Mouse (Mus musculus) neural tube, embryonic 11.5 days (tissue): ENCODE data around the gene Pigl. TPM values are rescaled to one million over a fixed set of nuclear protein-coding genes. Genes with fewer than 3 reads are reported as not detected.
A peak's percentile ranks its signal among the peaks of the same experiment; 100 is the strongest.

Source experiments
- ATAC-seq: fragments of 200-750 bp; cut with Nextera tagmentation; 2 replicates; pipeline ENCODE4 v1.8.0; 2017; ENCODE audit warnings: moderate number of reproducible peaks, mild to moderate bottlenecking, moderate TSS enrichment, moderate library complexity; ENCODE audit not compliant: insufficient read depth, low FRiP score, low TSS enrichment
- DNase-seq: peaks from one replicate; pipeline ENCODE4 v3.0.0-alpha.2; 2015; ENCODE audit warnings: low spot score
- H3K27ac ChIP-seq: fragments of 300-500 bp; sonication (generic); 2 replicates; pipeline ENCODE4 v1.5.1; 2014; ENCODE audit warnings: low read depth, mild to moderate bottlenecking, low read length
- H3K27me3 ChIP-seq: fragments of 300-500 bp; sonication (generic); 2 replicates; pipeline ENCODE4 v1.6.1; 2014; ENCODE audit warnings: mild to moderate bottlenecking, low read length, mixed read lengths; ENCODE audit not compliant: control insufficient read depth, insufficient read depth
- H3K36me3 ChIP-seq: fragments of 300-500 bp; sonication (generic); 2 replicates; pipeline ENCODE4 v1.6.1; 2014; ENCODE audit warnings: mild to moderate bottlenecking, low read length, moderate library complexity, mixed read lengths; ENCODE audit not compliant: control insufficient read depth, insufficient read depth
- H3K4me1 ChIP-seq: fragments of 300-500 bp; sonication (generic); 2 replicates; pipeline ENCODE4 v1.6.1; 2014; ENCODE audit warnings: low read length, mixed read lengths; ENCODE audit not compliant: control insufficient read depth, insufficient read depth
- H3K4me2 ChIP-seq: fragments of 300-500 bp; sonication (generic); 2 replicates; pipeline ENCODE4 v1.6.1; 2014; ENCODE audit warnings: low read depth, mild to moderate bottlenecking, moderate library complexity
- H3K4me3 ChIP-seq: fragments of 300-500 bp; sonication (generic); 2 replicates; pipeline ENCODE4 v1.5.1; 2014; ENCODE audit warnings: low read depth, low read length
- H3K9ac ChIP-seq: fragments of 300-500 bp; sonication (generic); 2 replicates; pipeline ENCODE4 v1.6.1; 2014; ENCODE audit warnings: mild to moderate bottlenecking, low read length
- H3K9me3 ChIP-seq: fragments of 300-500 bp; sonication (generic); 2 replicates; pipeline ENCODE4 v1.6.1; 2016; ENCODE audit warnings: low read length; ENCODE audit not compliant: control insufficient read depth
- WGBS: fragments of 180-500 bp; shearing (Covaris S2); extraction: QIAGEN DNeasy Blood & Tissue Kit; methylation state at CpG from one replicate; pipeline ENCODE4 v1.1.7; 2014; 5-methylcytosine and 5-hydroxymethylcytosine counted together
- polyA plus RNA-seq: library from polyadenylated mRNA; unstranded; fragments of >200 nt; fragmentation: Nextera tagmentation; extraction: Ambion mirVana; gene quantifications from 2 replicates; pipeline ENCODE4 v1.2.1, GENCODE M21; 2014

Pigl gene
- polyA plus RNA-seq, 1 experiment from 2014 or later, result 15.3 TPM

DNA sequence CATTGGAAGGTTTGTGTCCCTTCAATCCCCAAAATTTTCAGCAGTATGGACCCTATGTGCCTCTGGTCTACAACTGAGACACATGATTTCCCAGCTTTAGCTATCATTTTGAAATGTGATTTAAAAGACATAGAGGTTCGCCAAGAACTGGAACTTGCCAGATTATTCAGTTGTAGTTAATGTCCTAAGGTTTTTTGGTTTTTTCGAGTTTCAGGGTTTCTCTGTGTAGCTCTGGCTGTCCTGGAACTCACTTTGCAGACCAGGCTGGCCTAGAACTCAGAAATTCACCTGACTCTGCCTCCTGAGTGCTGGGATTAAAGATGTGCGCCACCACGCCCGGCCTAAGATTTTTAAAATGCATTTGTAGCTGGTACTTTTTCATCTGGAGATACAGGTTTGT is 95.4 kb downstream of the Pigl start:
- ATAC-seq, result no peak
- Histone ChIP-seq H3K4me1 (peaks cover 22% of the 10 kb centered on the region), H3K27me3 (no peaks in the 10 kb centered on the region), H3K4me3 (peak overlapping the region; percentile 45), H3K9ac (no peak overlapping the region), H3K9me3 (no peaks in the 10 kb centered on the region), H3K36me3 (no peaks in the 10 kb centered on the region), H3K4me2 (peak overlapping the region; percentile 72), H3K27ac (no peak overlapping the region)
- 91% methylated on average over 5 of the region's 5 CpGs for WGBS
- DNase-seq, result no peak

- H3K9ac ChIP-seq, result no peak overlapping the region
- no peaks in the 10 kb centered on the region for H3K27me3 ChIP-seq
- H3K27ac ChIP-seq, result no peak overlapping the region
- H3K4me1 ChIP-seq, result peaks cover 22% of the 10 kb centered on the region
- H3K4me3 ChIP-seq, result peak overlapping the region; percentile 45
- no peaks in the 10 kb centered on the region for H3K9me3 ChIP-seq
- DNase-seq (no peak), ATAC-seq (no peak)
- peak overlapping the region; percentile 72 for H3K4me2 ChIP-seq
- H3K36me3 ChIP-seq, result no peaks in the 10 kb centered on the region
- WGBS, result 81% methylated on average over 5 of the region's 5 CpGs
Observed at GRCm38 (mm10) chr11:62554163-62554855, 96.0 kb downstream of the Pigl start.

GRCm38 (mm10) chr11:62554934-62555517 is 96.8 kb downstream of the Pigl start:
- Histone ChIP-seq H3K4me3 (no peak overlapping the region; the same call in 1 of the 2 replicates), H3K9ac (no peak overlapping the region), H3K27ac (no peak overlapping the region), H3K4me2 (peak overlapping the region; percentile 72), H3K4me1 (peaks cover 16% of the 10 kb centered on the region), H3K9me3 (no peaks in the 10 kb centered on the region), H3K36me3 (no peaks in the 10 kb centered on the region), H3K27me3 (no peaks in the 10 kb centered on the region)
- no peak for DNase-seq
- ATAC-seq, result no peak

DNA sequence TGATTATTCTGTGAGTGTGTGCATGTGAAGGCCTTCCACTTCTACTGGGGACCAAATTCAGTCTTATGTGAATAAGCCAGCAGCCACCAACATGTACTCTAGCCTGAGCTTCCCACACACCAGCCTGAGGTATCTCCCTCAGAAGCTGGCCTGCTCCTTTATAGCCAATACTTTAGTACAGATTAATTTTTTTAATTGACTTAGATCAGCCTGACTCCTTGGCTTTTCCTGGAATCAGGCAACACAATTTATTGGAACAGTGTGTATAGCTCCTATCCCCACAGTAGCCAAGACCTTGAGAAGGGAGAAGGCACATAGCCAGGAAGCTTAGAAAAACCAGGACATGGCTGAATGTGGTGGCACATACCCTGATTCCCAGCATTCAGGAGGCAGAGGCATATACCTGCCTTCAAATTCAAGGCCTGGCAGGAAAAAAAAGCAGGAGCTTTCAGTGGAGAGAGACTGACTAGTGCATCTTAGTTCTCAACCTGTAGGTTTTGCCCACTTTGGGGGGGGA is 97.7 kb downstream of the Pigl start:
- Histone ChIP-seq H3K4me2 (no peak overlapping the region), H3K4me1 (peaks cover 18% of the 10 kb centered on the region), H3K27ac (no peak overlapping the region), H3K4me3 (no peak overlapping the region), H3K9ac (no peak overlapping the region), H3K36me3 (no peaks in the 10 kb centered on the region), H3K9me3 (no peaks in the 10 kb centered on the region), H3K27me3 (no peaks in the 10 kb centered on the region)
- no peak for ATAC-seq
- no peak for DNase-seq

- H3K9me3 ChIP-seq, result no peaks in the 10 kb centered on the region
- ATAC-seq (no peak), DNase-seq (no peak)
- no peak overlapping the region for H3K4me3 ChIP-seq
- H3K27ac ChIP-seq, result no peak overlapping the region
- no peaks in the 10 kb centered on the region for H3K36me3 ChIP-seq
- H3K4me1 ChIP-seq, result peaks cover 18% of the 10 kb centered on the region
- H3K9ac ChIP-seq, result no peak overlapping the region
- no peak overlapping the region for H3K4me2 ChIP-seq
- WGBS, result 69% methylated on average over 5 of the region's 5 CpGs
- H3K27me3 ChIP-seq, result no peaks in the 10 kb centered on the region
Observed at GRCm38 (mm10) chr11:62557205-62557604, 98.9 kb downstream of the Pigl start.

DNA sequence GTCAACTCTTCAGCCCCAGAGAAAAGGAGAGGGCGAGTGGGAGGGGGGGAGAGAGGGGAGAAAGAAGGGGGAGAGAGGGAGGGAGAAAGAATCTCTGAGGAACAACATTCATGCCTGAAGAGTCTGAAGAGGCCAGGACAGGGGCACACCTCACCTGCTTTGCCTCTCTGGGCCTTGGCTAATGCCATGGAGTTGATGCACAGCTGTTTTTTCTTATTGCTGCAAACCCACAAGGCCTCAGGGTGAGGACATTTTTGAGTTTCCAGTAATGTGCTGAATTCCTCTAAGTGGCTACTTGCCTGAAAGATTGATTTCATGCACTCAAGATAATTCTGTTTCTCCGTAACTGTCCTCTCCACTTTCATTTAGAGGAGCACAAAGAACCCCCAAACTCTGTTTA is 99.9 kb downstream of the Pigl start:
- no peak for DNase-seq
- H3K27me3 ChIP-seq, result no peaks in the 10 kb centered on the region
- H3K9ac ChIP-seq, result no peak overlapping the region
- WGBS, result 78% methylated on average over 2 of the region's 2 CpGs
- no peak for ATAC-seq
- no peak overlapping the region for H3K4me2 ChIP-seq
- no peak overlapping the region for H3K27ac ChIP-seq
- peaks cover 18% of the 10 kb centered on the region for H3K4me1 ChIP-seq
- H3K4me3 ChIP-seq, result no peak overlapping the region
- no peaks in the 10 kb centered on the region for H3K9me3 ChIP-seq
- H3K36me3 ChIP-seq, result no peaks in the 10 kb centered on the region

GRCm38 (mm10) chr11:62558961-62559646 is 100.8 kb downstream of the Pigl start:
- H3K4me1 ChIP-seq, result peaks cover 12% of the 10 kb centered on the region
- H3K4me2 ChIP-seq, result no peak overlapping the region
- no peak for ATAC-seq
- H3K36me3 ChIP-seq, result no peaks in the 10 kb centered on the region
- H3K27me3 ChIP-seq, result no peaks in the 10 kb centered on the region
- no peak for DNase-seq
- H3K4me3 ChIP-seq, result no peak overlapping the region
- WGBS, result 69% methylated on average over 6 of the region's 6 CpGs
- no peak overlapping the region; the same call in 1 of the 2 replicates for H3K9ac ChIP-seq
- H3K9me3 ChIP-seq, result no peaks in the 10 kb centered on the region
- H3K27ac ChIP-seq, result no peak overlapping the region

GRCm38 (mm10) chr11:62560463-62561016 is 102.3 kb downstream of the Pigl start:
- Histone ChIP-seq H3K9ac (no peak overlapping the region; the same call in 1 of the 2 replicates), H3K27me3 (no peaks in the 10 kb centered on the region), H3K36me3 (no peaks in the 10 kb centered on the region), H3K4me3 (peak overlapping the region; percentile 25; the same call in 1 of the 2 replicates), H3K27ac (no peak overlapping the region), H3K4me2 (peak overlapping the region; percentile 35), H3K4me1 (peaks cover 2% of the 10 kb centered on the region; the same call in 1 of the 2 replicates), H3K9me3 (no peaks in the 10 kb centered on the region)
- DNase-seq, result peak; percentile 24
- 31% methylated on average over 43 of the region's 43 CpGs for WGBS
- no peak for ATAC-seq
